Mouse (Mus musculus): ENCODE results near the gene Pbdc1. TPM values are rescaled to one million over a fixed set of nuclear protein-coding genes. Genes with fewer than 3 reads are reported as not detected.
"Not testable (repeated sequence)": the region's sequence is repeated elsewhere in the genome, so short reads cannot be mapped to it uniquely, and the experiment has no call there.

Gene Pbdc1
- polyA plus RNA-seq, 1 experiment from 2014 or later: 51.7 TPM

DNA sequence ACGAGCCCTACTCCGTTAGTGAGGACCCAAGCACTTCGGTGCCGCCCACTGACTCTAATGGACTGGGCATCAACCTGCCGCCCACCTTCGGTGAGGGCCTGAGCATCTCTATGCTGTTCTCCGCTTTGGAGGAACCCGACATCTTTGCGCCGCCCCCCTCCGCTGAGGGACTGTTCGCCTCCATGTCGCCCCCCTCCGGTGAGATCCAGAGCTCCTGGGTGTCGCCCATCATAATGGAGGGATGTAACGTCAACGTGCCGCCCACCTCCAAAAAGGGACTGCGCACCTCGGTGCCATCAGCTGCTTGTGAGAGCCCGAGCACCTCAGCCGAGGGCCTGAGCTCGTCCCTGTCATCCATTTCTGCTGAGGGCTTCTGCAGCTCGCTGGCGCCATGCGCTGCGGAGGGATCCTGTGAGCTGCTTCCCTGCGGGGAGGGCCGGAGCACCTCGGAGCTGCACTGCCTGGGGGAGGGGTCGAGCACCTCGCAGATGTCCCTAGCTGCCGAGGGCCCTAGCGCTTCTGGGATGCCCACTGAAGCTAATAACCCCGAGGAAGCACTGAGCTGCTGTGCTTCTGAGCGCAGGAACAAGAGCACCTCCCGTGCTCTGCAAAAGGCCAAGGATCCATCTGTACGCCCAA lies 41.8 kb downstream of the Pbdc1 start:
- peak overlapping the region; percentile 65 for H3K4me3 ChIP-seq
- WGBS: 19% methylated on average over 37 of the region's 38 CpGs
- no peaks in the 10 kb centered on the region for H3K9me3 ChIP-seq (replicated peaks)
- peak overlapping the region; percentile 68 for H3K4me2 ChIP-seq
- H3K4me1 ChIP-seq: 0 out of 2 replicates have a peak, but pooled peaks cover 12% of the 10 kb centered on the region
- peak overlapping the region; percentile 78 for H3K9ac ChIP-seq
- ATAC-seq: peak; percentile 85
- H3K27ac ChIP-seq: peak overlapping the region; percentile 74
- 0 out of 2 replicates have a peak, but pooled peaks cover 7% of the 10 kb centered on the region for H3K36me3 ChIP-seq (ENCODE audit: poor library complexity, severe bottlenecking)
- H3K27me3 ChIP-seq: peaks cover 41% of the 10 kb centered on the region; the same call in 1 of the 2 replicates

- no peak overlapping the region for H3K4me3 ChIP-seq
- H3K4me2 ChIP-seq: no peak overlapping the region
- ATAC-seq: no peak
- no peaks in the 10 kb centered on the region for H3K9me3 ChIP-seq (replicated peaks)
- 0 out of 2 replicates have a peak, but pooled peaks cover 7% of the 10 kb centered on the region for H3K36me3 ChIP-seq (ENCODE audit: poor library complexity, severe bottlenecking)
- H3K9ac ChIP-seq: no peak overlapping the region
- 0 out of 2 replicates have a peak, but pooled peaks cover 12% of the 10 kb centered on the region for H3K4me1 ChIP-seq
- H3K27ac ChIP-seq: no peak overlapping the region
- peaks cover 31% of the 10 kb centered on the region; the same call in 1 of the 2 replicates for H3K27me3 ChIP-seq
- WGBS: 26% methylated on average over 2 of the region's 3 CpGs
These were observed 45.3 kb downstream of the Pbdc1 start for GRCm38 (mm10) chrX:105124903-105125302.

DNA sequence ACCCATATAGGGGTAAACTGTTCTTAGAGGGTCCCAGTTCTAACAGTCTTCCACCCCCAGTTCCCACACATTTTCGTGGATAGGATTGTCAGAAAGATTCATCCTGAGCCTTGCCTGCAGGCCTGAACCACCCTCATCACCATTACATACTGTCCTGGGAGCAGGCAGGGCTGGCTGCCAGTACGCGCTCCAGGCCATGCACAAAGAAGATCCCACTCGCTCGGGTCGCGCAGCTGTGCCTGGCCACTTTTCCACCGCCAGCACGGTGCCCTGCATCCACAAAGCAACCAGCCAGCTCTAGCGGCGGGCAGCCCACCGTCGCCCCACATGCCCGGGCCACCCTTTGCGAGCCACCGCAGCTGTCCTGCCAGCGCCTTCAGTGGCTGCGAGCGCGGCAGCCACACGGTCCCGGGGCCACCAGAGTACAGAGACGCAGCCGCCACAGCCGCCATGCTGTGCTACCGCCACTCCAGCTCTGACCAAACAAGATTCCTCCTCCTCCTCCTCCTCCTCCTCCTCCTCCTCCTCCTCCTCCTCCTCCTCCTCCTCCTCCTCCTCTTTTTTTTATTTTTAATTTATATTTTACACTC lies 72.4 kb downstream of the Pbdc1 start:
- H3K9ac ChIP-seq: no peak overlapping the region
- H3K4me1 ChIP-seq: no peaks in the 10 kb centered on the region
- WGBS: 62% methylated on average over 16 of the region's 26 CpGs

DNA sequence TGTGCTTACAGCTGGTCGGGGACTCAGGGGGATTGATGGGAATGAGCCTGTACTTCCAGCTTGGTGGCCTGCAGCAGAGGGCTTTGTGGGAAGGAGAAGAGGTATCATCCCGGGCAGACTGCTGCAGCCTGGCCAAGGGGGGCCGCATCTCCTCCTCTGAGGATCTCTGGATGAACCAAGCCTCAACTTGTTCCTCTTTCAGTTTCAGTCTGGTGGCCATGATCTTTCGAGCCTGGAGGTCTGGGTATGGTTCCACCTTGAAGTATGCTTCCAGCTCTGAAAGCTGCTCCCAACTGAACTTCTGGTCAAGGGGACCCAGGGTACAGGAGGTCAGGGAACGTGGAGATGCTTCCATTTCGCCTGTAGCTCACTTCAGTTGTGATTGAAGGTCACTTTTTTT lies 85.5 kb downstream of the Pbdc1 start:
- ATAC-seq; H3K36me3 ChIP-seq (ENCODE audit: poor library complexity, severe bottlenecking); H3K9me3 ChIP-seq (replicated peaks); H3K4me3 ChIP-seq; H3K4me2 ChIP-seq; H3K4me1 ChIP-seq; H3K9ac ChIP-seq; H3K27ac ChIP-seq: not testable (repeated sequence)
- H3K27me3 ChIP-seq: peaks cover 22% of the 10 kb centered on the region; the same call in 1 of the 2 replicates
- WGBS: 74% methylated on average over 5 of the region's 6 CpGs

More for the DNA sequence above, 72.4 kb downstream of the Pbdc1 start:
- peak; percentile 59; the same call in 1 of the 2 replicates for ATAC-seq
- peak overlapping the region; percentile 17; the same call in 1 of the 2 replicates for H3K4me3 ChIP-seq
- H3K36me3 ChIP-seq (ENCODE audit: poor library complexity, severe bottlenecking): no peaks in the 10 kb centered on the region
- H3K4me2 ChIP-seq: peak overlapping the region; percentile 33
- H3K27me3 ChIP-seq: peaks cover 17% of the 10 kb centered on the region; the same call in 1 of the 2 replicates
- H3K9me3 ChIP-seq (replicated peaks): no peaks in the 10 kb centered on the region
- no peak overlapping the region for H3K27ac ChIP-seq

Other genes with a start within 250 kb of the Pbdc1 start
- 10.8 and 11.2 TPM in 2 replicates for gene Magee2, start 222.5 kb upstream of the Pbdc1 start, polyA plus RNA-seq (2015; fragmentation: Nextera tagmentation; extraction: Ambion mirVana)
- 82.3 and 91.9 TPM in 2 replicates for gene Magee1, start 40.6 kb downstream of the Pbdc1 start, polyA plus RNA-seq (2015; fragmentation: Nextera tagmentation; extraction: Ambion mirVana)